Comparison of ENCODE assay signal across 7 mouse cellular contexts in genomic region chr7:3703879-3704441, GRCm38 (mm10). TPM values are rescaled to one million over a fixed set of nuclear protein-coding genes. Genes with fewer than 3 reads are reported as not detected.
DNase-seq lines count a peak whose midpoint lies in the region; ATAC-seq and TF ChIP-seq lines count a peak whose summit lies in the region.

TSS of gene Rps9 (plus strand) at chr7:3703993.

- no peaks in the 10 kb centered on the region for H3K27me3 ChIP-seq in embryonic facial prominence, embryonic 10.5 days (replicated peaks; ENCODE audit: low read depth, poor library complexity, severe bottlenecking)
- H3K27me3 ChIP-seq in intestine, postnatal 0 days (replicated peaks; ENCODE audit: control insufficient read depth, insufficient read depth, low read length), result no peaks in the 10 kb centered on the region
- no peaks in the 10 kb centered on the region for H3K27me3 ChIP-seq in midbrain, embryonic 12.5 days
- no peaks in the 10 kb centered on the region for H3K27me3 ChIP-seq in small intestine, adult 2 months (ENCODE audit: control insufficient read depth, insufficient read depth, low read length)

- peaks cover 71% of the 10 kb centered on the region for H3K36me3 ChIP-seq in embryonic facial prominence, embryonic 10.5 days (replicated peaks)
- H3K36me3 ChIP-seq in intestine, postnatal 0 days (ENCODE audit: control insufficient read depth, insufficient read depth), result peaks cover 25% of the 10 kb centered on the region
- peaks cover 38% of the 10 kb centered on the region for H3K36me3 ChIP-seq in midbrain, embryonic 12.5 days
- peaks cover 26% of the 10 kb centered on the region for H3K36me3 ChIP-seq in small intestine, adult 2 months (ENCODE audit: control insufficient read depth, insufficient read depth, low read length)

- H3K27ac ChIP-seq in embryonic facial prominence, embryonic 10.5 days (replicated peaks), result peak within 1 kb of the TSS; percentile 96
- H3K27ac ChIP-seq in intestine, postnatal 0 days (ENCODE audit: low read depth, low read length), result peak within 1 kb of the TSS; percentile 92
- H3K27ac ChIP-seq in midbrain, embryonic 12.5 days (replicated peaks), result peak within 1 kb of the TSS; percentile 92
- peak within 1 kb of the TSS; percentile 86 for H3K27ac ChIP-seq in small intestine, adult 2 months (ENCODE audit: insufficient read depth, low read depth, low read length)

- peak within 1 kb of the TSS; percentile 71 for H3K4me2 ChIP-seq in intestine, postnatal 0 days (replicated peaks; ENCODE audit: low read depth)
- peak within 1 kb of the TSS; percentile 95 for H3K4me2 ChIP-seq in midbrain, embryonic 12.5 days (replicated peaks)

- H3K9ac ChIP-seq in intestine, postnatal 0 days (ENCODE audit: low read depth, low read length), result peak within 1 kb of the TSS; percentile 74
- peak within 1 kb of the TSS; percentile 91 for H3K9ac ChIP-seq in midbrain, embryonic 12.5 days (replicated peaks)

- peak; percentile 89 for TF ChIP-seq POLR2A in small intestine, adult 2 months (IDR thresholded peaks at IDR 0.05; ENCODE audit: low read depth, low read length)

- peak within 1 kb of the TSS; percentile 87 for H3K4me3 ChIP-seq in embryonic facial prominence, embryonic 10.5 days
- peak within 1 kb of the TSS; percentile 73 for H3K4me3 ChIP-seq in intestine, postnatal 0 days (ENCODE audit: low read depth, low read length)
- H3K4me3 ChIP-seq in midbrain, embryonic 12.5 days, result peak within 1 kb of the TSS; percentile 89
- H3K4me3 ChIP-seq in small intestine, adult 2 months (ENCODE audit: low read depth, low read length), result peak within 1 kb of the TSS; percentile 76

- peak; percentile 96 for ATAC-seq in intestine, postnatal 0 days
- ATAC-seq in midbrain, embryonic 12.5 days (ENCODE audit: low FRiP score, low read depth), result peak; percentile 94

- peak; percentile 47 for TF ChIP-seq CTCF in intestine, postnatal 0 days (IDR thresholded peaks at IDR 0.05; ENCODE audit: low read depth)
- peak; percentile 37; the same call in 1 of the 2 replicates for TF ChIP-seq CTCF in small intestine, adult 2 months (IDR thresholded peaks at IDR 0.05; ENCODE audit: extremely low read depth, insufficient read length, insufficient replicate concordance, low read depth, low read length)

- peak; percentile 97 for DNase-seq in adrenal gland, postnatal 10 days
- DNase-seq in embryonic facial prominence, embryonic 10.5 days (ENCODE audit: low spot score), result peak; percentile 94
- DNase-seq in gonadal fat pad, adult 2 months (ENCODE audit: low read depth), result peak; percentile 78
- peak; percentile 97 for DNase-seq in left cerebral cortex, postnatal 4 days

- H3K9me3 ChIP-seq in embryonic facial prominence, embryonic 10.5 days, result no peaks in the 10 kb centered on the region
- no peaks in the 10 kb centered on the region for H3K9me3 ChIP-seq in intestine, postnatal 0 days (ENCODE audit: control insufficient read depth)
- H3K9me3 ChIP-seq in midbrain, embryonic 12.5 days, result no peaks in the 10 kb centered on the region

- under 1% methylated on average over 42 of the region's 42 CpGs for WGBS in embryonic facial prominence, embryonic 10.5 days
- 1% methylated on average over 42 of the region's 42 CpGs for WGBS in intestine, postnatal 0 days
- WGBS in midbrain, embryonic 12.5 days, result 2% methylated on average over 42 of the region's 42 CpGs
- WGBS in small intestine, adult 2 months, result under 1% methylated on average over 42 of the region's 42 CpGs

- H3K4me1 ChIP-seq in embryonic facial prominence, embryonic 10.5 days, result peaks cover 13% of the 10 kb centered on the region
- H3K4me1 ChIP-seq in intestine, postnatal 0 days (replicated peaks; ENCODE audit: control insufficient read depth, insufficient read depth, low read length), result peaks cover 5% of the 10 kb centered on the region; the same call in 1 of the 2 replicates
- H3K4me1 ChIP-seq in midbrain, embryonic 12.5 days, result peaks cover 22% of the 10 kb centered on the region
- H3K4me1 ChIP-seq in small intestine, adult 2 months (ENCODE audit: control insufficient read depth, insufficient read depth, insufficient read length, low read length), result peaks cover 7% of the 10 kb centered on the region; the same call in 1 of the 2 replicates

- intact Hi-C loops in left cerebral cortex, postnatal 4 days (cut with DNase I), result no loop called here

RNA-seq across cellular contexts. Expression of gene Rps9, which starts in this region (rescaled TPM):
- total RNA-seq in adrenal gland, postnatal 10 days (2021), result 1,000 to 10,000 TPM; 1,078 to 1,086 TPM
- polyA plus RNA-seq in embryonic facial prominence, embryonic 10.5 days (2016; fragmentation: Nextera tagmentation; extraction: Ambion mirVana), result 1,397 and 1,414 TPM in 2 replicates
- 2,234 and 2,492 TPM in 2 replicates for polyA plus RNA-seq in gonadal fat pad, adult 2 months (2012; rRNA removed)
- polyA plus RNA-seq in intestine, postnatal 0 days (2015; fragmentation: Nextera tagmentation; extraction: Ambion mirVana), result 791 and 834 TPM in 2 replicates
- 100 to 1,000 TPM; 693 to 718 TPM for total RNA-seq in left cerebral cortex, postnatal 4 days (2021)
- 1,015 and 1,051 TPM in 2 replicates for polyA plus RNA-seq in midbrain, embryonic 12.5 days (2016; fragmentation: Nextera tagmentation; extraction: Ambion mirVana)
- 1,258 and 1,397 TPM in 2 replicates for polyA plus RNA-seq in small intestine, adult 2 months (2012; rRNA removed)

Comparison
In these comparisons a context has a peak if more than half of its experiments do, and no peak if none do; other contexts are left out.
1. Peak in every context shown above with its lines: DNase-seq, ATAC-seq, H3K4me3 ChIP-seq and H3K27ac ChIP-seq.